Mouse (Mus musculus) olfactory bulb, adult 2 months (tissue): ENCODE results near the gene Slc39a11. TPM values are rescaled to one million over a fixed set of nuclear protein-coding genes. Genes with fewer than 3 reads are reported as not detected.

Source experiments
- H3K27ac ChIP-seq: fragments of 200-500 bp; 2 replicates; pipeline ENCODE4 v1.5.1; 2012; ENCODE audit warnings: low read depth, low read length; ENCODE audit not compliant: insufficient read depth
- H3K4me1 ChIP-seq: fragments of 200-500 bp; 2 replicates; pipeline ENCODE4 v1.6.1; 2012; ENCODE audit warnings: low read length; ENCODE audit not compliant: control insufficient read depth, insufficient read depth
- H3K4me3 ChIP-seq: fragments of 200-500 bp; 2 replicates; pipeline ENCODE4 v1.5.1; 2012; ENCODE audit warnings: mild to moderate bottlenecking, low read depth, low read length, moderate library complexity; ENCODE audit not compliant: insufficient read depth
- CTCF ChIP-seq: fragments of 200-500 bp; IDR thresholded peaks from 2 replicates; pipeline ENCODE4 v1.5.1; 2012; ENCODE audit warnings: low read depth, mild to moderate bottlenecking, low read length, moderate library complexity; ENCODE audit not compliant: insufficient read depth
- POLR2A ChIP-seq: fragments of 200-500 bp; IDR thresholded peaks from 2 replicates; pipeline ENCODE4 v1.6.1; 2012; ENCODE audit warnings: mild to moderate bottlenecking, low read depth, low read length, moderate library complexity; ENCODE audit not compliant: insufficient read depth
- WGBS: fragments of 180-500 bp; shearing (Covaris S2); methylation state at CpG from one replicate; pipeline ENCODE4 v1.1.7; 2018; 5-methylcytosine and 5-hydroxymethylcytosine counted together
- polyA plus RNA-seq: library from polyadenylated mRNA; stranded (reverse); fragments of >200 nt; gene quantifications from 2 replicates; pipeline ENCODE4 v1.2.4, GENCODE M21; 2012; ENCODE audit warnings: low replicate concordance; ENCODE audit not compliant: missing spikeins, insufficient read depth, insufficient read length

Slc39a11 gene
- polyA plus RNA-seq, 1 experiment, result not detected

DNA sequence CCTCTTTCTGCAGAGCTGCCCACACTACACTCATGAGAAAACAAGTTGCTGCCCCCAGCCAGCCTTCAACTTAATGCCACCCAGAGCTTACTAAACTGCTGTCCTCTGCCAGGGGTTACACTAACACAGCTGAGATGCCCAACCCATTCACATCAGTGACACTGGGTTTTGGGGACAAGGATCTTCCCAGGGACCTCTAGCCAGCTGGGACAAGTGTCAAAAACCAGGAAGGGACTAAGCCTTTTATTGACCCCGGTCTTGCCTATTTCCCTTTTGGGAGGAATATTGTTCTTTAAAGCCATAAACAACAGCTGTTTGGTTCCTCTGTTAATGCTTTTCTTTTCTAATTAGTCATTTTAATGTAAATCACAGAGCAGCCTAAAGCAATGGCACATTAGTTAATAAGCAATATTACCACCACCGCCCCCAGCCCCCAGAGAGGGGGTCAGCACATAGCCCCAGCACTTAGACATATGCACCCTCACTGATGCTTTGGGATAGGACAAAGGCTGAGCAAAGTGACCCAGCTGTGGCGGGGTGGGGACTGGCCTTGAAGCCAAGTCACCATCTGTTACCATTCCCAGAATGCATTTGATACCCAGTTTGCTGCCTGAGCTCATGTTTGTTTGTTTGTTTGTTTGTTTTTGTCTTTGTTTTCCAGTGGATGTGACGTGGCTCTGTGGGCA, 341.5 kb downstream of the Slc39a11 start:
- TF ChIP-seq POLR2A (no peak), CTCF (no peak)
- Histone ChIP-seq H3K4me3 (no peak overlapping the region), H3K27ac (no peak overlapping the region), H3K4me1 (no peaks in the 10 kb centered on the region)
- 68% methylated on average over 4 of the region's 4 CpGs for WGBS

GRCm38 (mm10) chr11:113303204-113303603, 346.7 kb downstream of the Slc39a11 start:
- TF ChIP-seq CTCF (no peak), POLR2A (no peak)
- Histone ChIP-seq H3K27ac (no peak overlapping the region), H3K4me1 (no peaks in the 10 kb centered on the region), H3K4me3 (no peak overlapping the region)
- WGBS, result 98% methylated on average over 5 of the region's 5 CpGs

- 68% methylated on average over 10 of the region's 10 CpGs for WGBS
- no peak overlapping the region for H3K27ac ChIP-seq
- TF ChIP-seq CTCF, result no peak
- no peak for TF ChIP-seq POLR2A
- H3K4me3 ChIP-seq, result no peak overlapping the region
- no peaks in the 10 kb centered on the region for H3K4me1 ChIP-seq
These were observed 350.4 kb downstream of the Slc39a11 start for GRCm38 (mm10) chr11:113299492-113299891.

DNA sequence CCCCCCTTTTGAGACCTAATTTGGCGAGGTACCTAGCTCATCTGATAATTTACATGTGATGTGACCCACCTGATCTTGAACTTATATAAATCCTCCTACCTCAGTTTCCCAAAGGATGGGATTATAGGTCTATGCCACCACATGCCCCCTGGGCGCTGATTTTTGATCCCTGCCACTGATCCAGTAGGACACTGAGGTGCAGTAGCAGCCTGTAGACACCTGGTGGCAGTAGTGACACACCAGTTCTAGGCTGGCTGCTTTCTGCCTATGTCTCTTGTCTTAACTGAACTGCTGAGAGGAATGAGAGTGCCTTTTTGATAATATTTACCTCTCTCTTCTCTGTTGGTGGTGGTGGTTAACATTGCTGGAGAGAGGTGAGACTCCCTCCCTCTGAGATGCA, 352.1 kb downstream of the Slc39a11 start:
- no peaks in the 10 kb centered on the region; the same call in 1 of the 2 replicates for H3K4me1 ChIP-seq
- WGBS, result 31% methylated on average over 2 of the region's 2 CpGs

DNA sequence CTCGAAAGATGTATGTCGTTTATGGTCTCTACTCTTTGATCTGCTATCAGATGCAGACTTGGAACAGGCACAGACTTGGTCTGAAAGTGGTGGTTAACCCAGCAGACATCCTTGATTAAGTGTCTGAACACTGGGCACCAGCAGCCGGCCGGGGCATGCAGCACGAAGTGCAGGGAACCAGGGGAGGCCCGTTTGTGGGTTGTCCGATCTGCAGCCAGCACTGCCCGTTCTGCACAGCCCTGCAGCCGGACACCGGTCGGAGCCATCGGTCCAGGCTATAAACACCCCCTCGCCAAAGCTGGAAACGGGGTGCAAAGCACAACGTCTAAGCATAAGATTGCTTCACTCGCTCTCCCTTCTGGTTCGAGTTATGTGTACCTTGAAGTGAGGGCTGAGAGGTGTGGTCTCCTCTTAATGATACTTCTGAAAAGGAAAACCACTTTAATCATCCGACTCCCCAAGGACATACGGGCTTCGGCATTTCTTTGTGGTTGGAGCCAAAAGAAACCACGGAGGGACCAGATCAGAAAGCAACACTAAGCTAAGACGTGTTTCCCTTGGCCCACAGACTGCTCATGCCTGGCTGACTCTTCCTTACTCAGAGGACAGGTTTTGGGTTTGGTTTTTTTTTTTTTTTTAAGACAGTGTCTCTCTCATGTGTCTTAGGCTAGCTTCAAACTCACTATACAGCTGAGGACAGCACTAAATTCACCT, 352.8 kb downstream of the Slc39a11 start:
- WGBS, result 93% methylated on average over 22 of the region's 22 CpGs
- no peaks in the 10 kb centered on the region; the same call in 1 of the 2 replicates for H3K4me1 ChIP-seq
- H3K27ac ChIP-seq, result no peak overlapping the region
- H3K4me3 ChIP-seq, result no peak overlapping the region
- TF ChIP-seq CTCF (no peak), POLR2A (no peak)

More for the DNA sequence above, 352.1 kb downstream of the Slc39a11 start:
- Histone ChIP-seq H3K27ac (no peak overlapping the region), H3K4me3 (no peak overlapping the region)
- no peak for TF ChIP-seq POLR2A
- no peak for TF ChIP-seq CTCF

DNA sequence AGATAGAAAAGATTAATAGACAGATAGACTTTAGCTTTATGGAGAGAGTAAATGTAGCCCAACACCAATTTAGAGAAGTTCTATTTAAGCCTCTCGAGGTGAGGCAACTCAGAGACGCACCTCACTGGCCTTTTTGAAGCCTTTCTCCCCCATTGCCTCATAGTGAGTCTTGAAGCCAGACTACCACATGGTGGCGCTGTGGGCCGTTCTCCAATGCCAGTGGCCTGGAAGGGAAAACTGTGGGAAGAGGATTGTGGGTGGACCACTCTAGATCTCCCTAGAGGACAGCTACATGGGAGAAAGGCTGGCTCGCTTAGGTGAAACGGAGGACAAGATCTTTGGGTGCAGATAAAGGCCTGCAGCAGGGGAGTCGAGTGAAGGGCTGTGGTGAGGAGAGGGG, 353.7 kb downstream of the Slc39a11 start:
- 38% methylated on average over 7 of the region's 7 CpGs for WGBS

GRCm38 (mm10) chr11:113294518-113294917, 355.4 kb downstream of the Slc39a11 start:
- Histone ChIP-seq H3K4me1 (no peaks in the 10 kb centered on the region; the same call in 1 of the 2 replicates), H3K4me3 (no peak overlapping the region), H3K27ac (no peak overlapping the region)
- TF ChIP-seq POLR2A (no peak), CTCF (no peak)
- WGBS, result 51% methylated on average over 8 of the region's 8 CpGs

More for the DNA sequence above, 353.7 kb downstream of the Slc39a11 start:
- H3K4me1 ChIP-seq, result no peaks in the 10 kb centered on the region; the same call in 1 of the 2 replicates
- H3K4me3 ChIP-seq, result no peak overlapping the region
- H3K27ac ChIP-seq, result no peak overlapping the region
- no peak for TF ChIP-seq POLR2A
- peak; percentile 70 for TF ChIP-seq CTCF

- no peaks in the 10 kb centered on the region; the same call in 1 of the 2 replicates for H3K4me1 ChIP-seq
- H3K27ac ChIP-seq, result no peak overlapping the region
- WGBS, result 94% methylated on average over 13 of the region's 13 CpGs
- H3K4me3 ChIP-seq, result no peak overlapping the region
- TF ChIP-seq POLR2A, result no peak
- TF ChIP-seq CTCF, result no peak
These were observed 356.8 kb downstream of the Slc39a11 start for GRCm38 (mm10) chr11:113292906-113293614.
